Comparison of ENCODE assay signal across 8 mouse cellular contexts in genomic region chr19:44895245-44895644, GRCm38 (mm10). TPM values are rescaled to one million over a fixed set of nuclear protein-coding genes. Genes with fewer than 3 reads are reported as not detected.
DNase-seq lines count a peak whose midpoint lies in the region; ATAC-seq lines count a peak whose summit lies in the region.

No protein-coding gene starts in this region.

- peaks cover 15% of the 10 kb centered on the region for H3K4me1 ChIP-seq in limb, embryonic 11.5 days (ENCODE audit: control insufficient read depth, insufficient read depth, low read length)
- peaks cover 11% of the 10 kb centered on the region for H3K4me1 ChIP-seq in neural tube, embryonic 14.5 days (ENCODE audit: control insufficient read depth, insufficient read depth, low read length)

- no peak overlapping the region for H3K4me2 ChIP-seq in limb, embryonic 11.5 days (ENCODE audit: low read depth, severe bottlenecking)
- no peak overlapping the region for H3K4me2 ChIP-seq in neural tube, embryonic 14.5 days (ENCODE audit: low read depth, low read length)

- no peak overlapping the region for H3K27ac ChIP-seq in limb, embryonic 11.5 days (replicated peaks; ENCODE audit: low read depth, low read length)
- H3K27ac ChIP-seq in neural tube, embryonic 14.5 days (ENCODE audit: low read depth, low read length), result no peak overlapping the region

- H3K36me3 ChIP-seq in limb, embryonic 11.5 days (ENCODE audit: control insufficient read depth, insufficient read depth, low read length), result no peaks in the 10 kb centered on the region
- no peaks in the 10 kb centered on the region for H3K36me3 ChIP-seq in neural tube, embryonic 14.5 days (ENCODE audit: control insufficient read depth, insufficient read depth, low read length)

- H3K9me3 ChIP-seq in limb, embryonic 11.5 days (ENCODE audit: control insufficient read depth, low read length), result no peaks in the 10 kb centered on the region
- no peaks in the 10 kb centered on the region for H3K9me3 ChIP-seq in neural tube, embryonic 14.5 days (ENCODE audit: control insufficient read depth, low read length)

- H3K4me3 ChIP-seq in limb, embryonic 11.5 days (ENCODE audit: low read depth, low read length), result no peak overlapping the region
- H3K4me3 ChIP-seq in neural tube, embryonic 14.5 days (ENCODE audit: low read depth, low read length), result no peak overlapping the region

- DNase-seq in urinary bladder, adult 18-20 months (ENCODE audit: low spot score in 2 of 2), result peak; percentile 33 to 56
- no peak for DNase-seq in urinary bladder, adult 2 months (ENCODE audit: low spot score)
- DNase-seq in cerebellum, adult 9-10 months, result peak; percentile 61
- DNase-seq in kidney, adult 11 months, result peak; percentile 65
- peak; percentile 84 for DNase-seq in limb, embryonic 11.5 days (ENCODE audit: low spot score)
- peak; percentile 16 for DNase-seq in thymus, postnatal 25 days

- no peak overlapping the region for H3K9ac ChIP-seq in limb, embryonic 11.5 days (ENCODE audit: low read length)
- H3K9ac ChIP-seq in neural tube, embryonic 14.5 days (replicated peaks; ENCODE audit: low read depth, low read length), result no peak overlapping the region

- 0% methylated on average over 4 of the region's 4 CpGs for WGBS in limb, embryonic 11.5 days
- WGBS in neural tube, embryonic 14.5 days, result 2% methylated on average over 4 of the region's 4 CpGs

- peak; percentile 85 for ATAC-seq in frontal cortex, adult (ENCODE audit: low TSS enrichment)
- peak; percentile 61; the same call in 1 of the 2 replicates for ATAC-seq in limb, embryonic 11.5 days (ENCODE audit: insufficient number of reproducible peaks, low FRiP score, low TSS enrichment, low read depth)
- ATAC-seq in neural tube, embryonic 14.5 days (ENCODE audit: low read depth), result peak; percentile 75; the same call in 1 of the 2 replicates

- peaks cover 3% of the 10 kb centered on the region; the same call in 1 of the 2 replicates for H3K27me3 ChIP-seq in limb, embryonic 11.5 days (ENCODE audit: control insufficient read depth, insufficient read depth, low read length)
- H3K27me3 ChIP-seq in neural tube, embryonic 14.5 days (ENCODE audit: control insufficient read depth, insufficient read depth, low read length), result no peaks in the 10 kb centered on the region; the same call in 1 of the 2 replicates

RNA-seq across cellular contexts. Expression of gene Slf2, which starts 35.7 kb away (rescaled TPM):
- polyA plus RNA-seq in urinary bladder, adult 2 months (2012; rRNA removed), result 18.1 and 18.5 TPM in 2 replicates
- polyA plus RNA-seq in limb, embryonic 11.5 days (2014; fragmentation: Nextera tagmentation; extraction: Ambion mirVana), result 57.0 and 61.6 TPM in 2 replicates
- 41.5 and 46.3 TPM in 2 replicates for polyA plus RNA-seq in neural tube, embryonic 14.5 days (2014; fragmentation: Nextera tagmentation; extraction: Ambion mirVana)
